Mouse (Mus musculus) layer of hippocampus, postnatal 14 days (tissue): ENCODE results near the gene Mpo. TPM values are rescaled to one million over a fixed set of nuclear protein-coding genes. Genes with fewer than 3 reads are reported as not detected.

Experiments used
- microRNA-seq, 2 experiments: library from miRNA; unstranded; fragments of <30 nt; microRNA quantifications; one replicate each; pipeline ENCODE4 v1.2.0; 2021
- total RNA-seq, 2 experiments: library from RNA; stranded (reverse); gene quantifications; 2 replicates each; pipeline ENCODE4 v1.2.3; 2021

The Mpo gene
- total RNA-seq, 2 experiments from 2014 or later: 0.14 to 0.52 TPM

Small RNA genes within 50 kb of the gene (microRNA-seq; reads per million reads assigned to microRNA genes)
- gene Mir142: 0 reads per million in 2 experiments
- 0 reads per million in 2 experiments for gene Mir142b

Other genes with a start within 250 kb of the Mpo start
- gene Gm11492, start 226.9 kb upstream of the Mpo start, total RNA-seq: not detected
- gene Sept4, start 224.7 kb upstream of the Mpo start, total RNA-seq: 100 to 1,000 TPM in 1 of 2 experiments, 10 to 100 TPM in 1; 98.9 to 116 TPM
- gene Mtmr4, start 201.4 kb upstream of the Mpo start, total RNA-seq: 10 to 100 TPM; 80.4 to 95.4 TPM
- gene Hsf5, start 176.4 kb upstream of the Mpo start, total RNA-seq: under 1 TPM; 0.43 to 0.60 TPM
- gene Rnf43, start 130.9 kb upstream of the Mpo start, total RNA-seq: 1 to 10 TPM; 2.5 to 4.1 TPM
- 10 to 100 TPM; 60.6 to 63.4 TPM for gene Supt4a, start 56.0 kb upstream of the Mpo start, total RNA-seq
- gene Tspoap1, start 33.0 kb upstream of the Mpo start, total RNA-seq: 100 to 1,000 TPM; 144 to 163 TPM
- under 1 TPM; 0.35 to 0.62 TPM for gene Lpo, start 34.7 kb downstream of the Mpo start, total RNA-seq
- 1 to 10 TPM; 6.8 to 6.9 TPM for gene Mks1, start 59.6 kb downstream of the Mpo start, total RNA-seq
- under 1 TPM; 0.41 to 0.51 TPM for gene Epx, start 82.0 kb downstream of the Mpo start, total RNA-seq
- not detected for gene Olfr462, start 98.7 kb downstream of the Mpo start, total RNA-seq
- not detected for gene Olfr463, start 103.8 kb downstream of the Mpo start, total RNA-seq
- not detected for gene Olfr464, start 127.4 kb downstream of the Mpo start, total RNA-seq
- 100 to 1,000 TPM; 406 to 432 TPM for gene Dynll2, start 194.0 kb downstream of the Mpo start, total RNA-seq